Mouse (Mus musculus) spleen, adult 2 months (tissue): ENCODE data around the gene Mrps27. TPM values are rescaled to one million over a fixed set of nuclear protein-coding genes. Genes with fewer than 3 reads are reported as not detected.

ENCODE experiments used
- DNase-seq, 2 experiments: peaks; one replicate each; pipeline versions ENCODE4 v3.0.0 to v3.0.0-alpha.2; 2012 to 2021; ENCODE audit warnings: low spot score in 2 of 2, low read depth in 1 of 2
- H3K27ac ChIP-seq: fragments of 200-500 bp; 2 replicates; pipeline ENCODE4 v1.5.1; 2012; ENCODE audit warnings: low read length, inconsistent platforms; ENCODE audit not compliant: insufficient read depth
- H3K27me3 ChIP-seq: fragments of 200-500 bp; 2 replicates; pipeline ENCODE4 v1.6.1; 2012; ENCODE audit warnings: mild to moderate bottlenecking, moderate library complexity, low read length, inconsistent platforms; ENCODE audit not compliant: control insufficient read depth, insufficient read depth
- H3K36me3 ChIP-seq: fragments of 200-500 bp; 2 replicates; pipeline ENCODE4 v1.6.1; 2012; ENCODE audit warnings: mild to moderate bottlenecking, low read length, inconsistent platforms; ENCODE audit not compliant: control insufficient read depth, insufficient read depth
- H3K4me1 ChIP-seq: fragments of 200-500 bp; 2 replicates; pipeline ENCODE4 v1.6.1; 2011; ENCODE audit warnings: inconsistent platforms; ENCODE audit not compliant: control insufficient read depth, insufficient read depth, insufficient read length
- H3K4me3 ChIP-seq: fragments of 200-500 bp; 2 replicates; pipeline ENCODE4 v1.5.1; 2011; ENCODE audit warnings: mild to moderate bottlenecking, inconsistent platforms; ENCODE audit not compliant: insufficient read depth, insufficient read length; ENCODE audit errors: extremely low read depth
- CTCF ChIP-seq: fragments of 200-500 bp; IDR thresholded peaks from 2 replicates; pipeline ENCODE4 v1.5.1; 2011; ENCODE audit warnings: mild to moderate bottlenecking, inconsistent platforms; ENCODE audit not compliant: insufficient read depth, insufficient read length, insufficient replicate concordance; ENCODE audit errors: extremely low read depth
- POLR2A ChIP-seq: fragments of 200-500 bp; IDR thresholded peaks from 2 replicates; pipeline ENCODE4 v1.6.1; 2011; ENCODE audit warnings: low read depth, low read length, inconsistent platforms
- WGBS: fragments of 180-500 bp; shearing (Covaris S2); methylation state at CpG from one replicate; pipeline ENCODE4 v1.1.7; 2018; 5-methylcytosine and 5-hydroxymethylcytosine counted together
- polyA plus RNA-seq: library from polyadenylated mRNA; depleted of rRNA; stranded (reverse); fragments of >200 nt; gene quantifications from 2 replicates; pipeline ENCODE4 v1.2.3, GENCODE M21; 2012

Mrps27 gene
- polyA plus RNA-seq, 1 experiment = 6.7 TPM

- Histone ChIP-seq H3K4me1 (0 out of 2 replicates have a peak, but pooled peaks cover 2% of the 10 kb centered on the region), H3K36me3 (peaks cover 1% of the 10 kb centered on the region; the same call in 1 of the 2 replicates), H3K27ac (no peak overlapping the region), H3K4me3 (no peak overlapping the region), H3K27me3 (no peaks in the 10 kb centered on the region)
- DNase-seq = no peak
- TF ChIP-seq CTCF (no peak), POLR2A (no peak)
- 94% methylated on average over 12 of the region's 12 CpGs for WGBS
Observed at GRCm38 (mm10) chr13:99395531-99395930, 50.9 kb downstream of the Mrps27 start.

GRCm38 (mm10) chr13:99397228-99397627 is 52.6 kb downstream of the Mrps27 start:
- no peak overlapping the region for H3K27ac ChIP-seq
- H3K4me3 ChIP-seq = no peak overlapping the region
- H3K36me3 ChIP-seq = peaks cover 1% of the 10 kb centered on the region; the same call in 1 of the 2 replicates
- H3K27me3 ChIP-seq = no peaks in the 10 kb centered on the region
- 85% methylated on average over 7 of the region's 7 CpGs for WGBS
- 0 out of 2 replicates have a peak, but pooled peaks cover 2% of the 10 kb centered on the region for H3K4me1 ChIP-seq
- no peak for TF ChIP-seq POLR2A
- no peak for TF ChIP-seq CTCF
- no peak for DNase-seq

GRCm38 (mm10) chr13:99398149-99398701 is 53.6 kb downstream of the Mrps27 start:
- no peak for DNase-seq

GRCm38 (mm10) chr13:99399373-99399772 is 54.8 kb downstream of the Mrps27 start:
- Histone ChIP-seq H3K36me3 (peaks cover 6% of the 10 kb centered on the region), H3K4me1 (0 out of 2 replicates have a peak, but pooled peaks cover 2% of the 10 kb centered on the region), H3K4me3 (no peak overlapping the region), H3K27me3 (no peaks in the 10 kb centered on the region), H3K27ac (no peak overlapping the region)
- TF ChIP-seq CTCF = no peak
- TF ChIP-seq POLR2A = no peak
- no peak for DNase-seq
- 85% methylated on average over 4 of the region's 4 CpGs for WGBS

More at GRCm38 (mm10) chr13:99398149-99398701, 53.6 kb downstream of the Mrps27 start:
- Histone ChIP-seq H3K4me3 (no peak overlapping the region), H3K4me1 (0 out of 2 replicates have a peak, but pooled peaks cover 2% of the 10 kb centered on the region), H3K27ac (no peak overlapping the region), H3K36me3 (peaks cover 4% of the 10 kb centered on the region; the same call in 1 of the 2 replicates), H3K27me3 (no peaks in the 10 kb centered on the region)
- TF ChIP-seq CTCF = no peak
- no peak for TF ChIP-seq POLR2A
- 81% methylated on average over 12 of the region's 12 CpGs for WGBS

DNA sequence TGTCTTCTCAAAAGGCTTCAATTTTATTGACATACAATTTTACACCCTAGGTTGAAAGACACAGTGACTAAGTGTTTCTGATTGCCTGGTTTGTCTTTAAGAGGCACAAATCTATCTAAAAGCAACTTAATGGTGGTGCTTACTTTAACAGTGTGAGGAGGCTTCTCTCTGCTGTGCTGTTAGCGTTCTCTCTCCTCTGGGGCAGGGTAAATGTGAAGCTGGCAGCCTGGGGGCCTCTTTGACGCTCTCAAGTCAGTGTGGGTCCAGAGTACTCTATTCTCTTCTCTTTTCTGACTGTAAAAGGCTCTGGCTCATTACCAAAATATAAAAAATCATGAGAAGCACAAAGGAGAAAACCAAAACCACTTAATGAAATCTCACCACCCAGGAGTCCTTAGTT is 64.6 kb downstream of the Mrps27 start:
- no peak overlapping the region for H3K27ac ChIP-seq
- WGBS = 90% methylated on average over 2 of the region's 2 CpGs
- H3K27me3 ChIP-seq = no peaks in the 10 kb centered on the region
- no peak for TF ChIP-seq POLR2A
- TF ChIP-seq CTCF = no peak
- no peak overlapping the region for H3K4me3 ChIP-seq
- H3K36me3 ChIP-seq = peaks cover 14% of the 10 kb centered on the region
- H3K4me1 ChIP-seq = no peaks in the 10 kb centered on the region
- no peak for DNase-seq

DNA sequence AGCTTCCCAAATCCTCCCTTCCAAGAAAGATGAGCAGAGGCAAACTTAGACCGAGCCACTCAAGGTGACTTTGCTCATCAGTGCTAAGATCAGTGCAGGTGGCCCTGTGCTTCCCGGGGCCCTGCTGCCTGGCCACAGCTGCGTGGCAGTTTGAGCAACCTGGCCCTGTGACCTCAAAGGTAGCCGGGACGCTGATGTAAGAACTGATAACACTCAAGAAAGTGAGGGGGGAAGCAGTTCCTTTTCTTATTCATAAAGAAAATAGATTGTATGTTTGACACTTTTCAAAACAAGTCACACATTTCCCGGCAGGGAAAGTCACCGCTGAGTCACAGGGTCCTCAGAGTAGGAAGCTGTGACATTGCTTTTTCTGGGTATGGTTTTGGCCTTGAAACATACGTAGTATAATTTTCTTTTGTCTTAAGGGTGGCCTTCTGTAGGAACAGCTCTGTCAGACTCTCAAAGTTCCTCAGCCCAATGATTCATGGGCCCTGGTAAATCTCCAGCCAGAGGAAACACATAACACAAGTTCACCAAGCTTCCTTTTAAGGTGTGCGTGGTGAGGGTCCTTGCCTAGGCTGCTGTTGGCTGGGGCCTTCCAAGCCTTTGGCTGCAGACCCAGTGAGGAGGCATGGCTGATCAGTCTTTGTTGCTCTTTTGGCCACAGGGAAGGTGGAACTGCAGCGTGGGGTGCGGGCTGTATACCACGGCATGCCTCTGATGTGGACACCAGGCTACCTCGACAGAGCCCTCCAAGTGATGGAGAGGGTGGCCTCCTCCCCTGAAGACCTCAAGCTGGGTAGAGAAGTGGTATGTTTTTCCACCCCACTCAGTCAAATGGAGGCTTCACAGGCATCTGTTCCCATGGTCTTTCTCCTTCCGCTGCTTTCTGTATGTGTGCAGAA is 66.3 kb downstream of the Mrps27 start:
- WGBS = 57% methylated on average over 14 of the region's 14 CpGs
- Histone ChIP-seq H3K4me3 (no peak overlapping the region), H3K4me1 (no peaks in the 10 kb centered on the region), H3K27me3 (no peaks in the 10 kb centered on the region), H3K27ac (no peak overlapping the region), H3K36me3 (peaks cover 17% of the 10 kb centered on the region)
- DNase-seq = no peak
- TF ChIP-seq POLR2A (no peak), CTCF (no peak)
